Mouse (Mus musculus): ENCODE results near the gene Usp54.

DNA sequence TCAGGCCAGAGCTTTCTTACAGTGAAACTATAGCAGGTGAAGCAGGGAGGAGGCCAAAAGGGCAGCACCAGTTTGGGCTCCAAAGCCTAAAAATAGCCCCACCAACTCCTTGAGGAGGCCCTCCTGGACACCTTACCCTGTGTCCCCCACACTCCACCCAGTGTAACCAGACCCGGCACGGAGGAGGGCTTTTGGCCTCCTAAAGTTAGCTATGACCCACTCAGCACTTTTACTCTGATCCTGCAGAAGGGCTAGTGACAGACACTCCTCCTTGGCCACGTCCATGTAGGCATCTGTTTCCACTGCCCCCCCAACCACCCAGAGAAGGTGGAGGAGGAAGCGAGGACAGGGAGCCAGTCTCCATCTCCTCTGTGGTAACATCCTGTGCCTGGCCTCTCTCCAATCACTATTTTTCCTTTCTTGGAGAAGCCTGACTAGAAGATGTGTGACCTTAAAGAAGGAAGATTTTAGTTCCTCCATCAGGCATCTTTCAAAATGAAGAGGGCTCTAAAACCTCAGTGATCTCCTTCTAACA lies 10.9 kb upstream of the Usp54 start:
- TF ChIP-seq CTCF (IDR thresholded peaks at IDR 0.05; ENCODE audit: low read depth, low read length) (no peak), GATA1 (IDR thresholded peaks at IDR 0.05; ENCODE audit: borderline replicate concordance, low read length) (no peak), TAL1 (conservative IDR thresholded peaks at IDR 0.05; ENCODE audit: low read depth, low read length) (no peak), GATA2 (IDR thresholded peaks at IDR 0.05; ENCODE audit: borderline replicate concordance, low read depth, low read length) (no peak), POLR2AphosphoS5 (IDR thresholded peaks at IDR 0.05; ENCODE audit: insufficient replicate concordance, low read depth, low read length) (no peak)

Data from G1E (cell line).